Mouse (Mus musculus): ENCODE measurements around the gene Ermard. TPM values are rescaled to one million over a fixed set of nuclear protein-coding genes. Genes with fewer than 3 reads are reported as not detected.

Gene Ermard
- total RNA-seq, 2 experiments from 2014 or later: 38.5 to 60.9 TPM

- DNase-seq: no peak
These were observed 19.3 kb downstream of the Ermard start for GRCm38 (mm10) chr17:15060356-15060755.

GRCm38 (mm10) chr17:15065391-15066024 lies 24.5 kb downstream of the Ermard start:
- DNase-seq: peak; percentile 74

- no peak for DNase-seq
These were observed 25.1 kb downstream of the Ermard start for GRCm38 (mm10) chr17:15066066-15066465.

GRCm38 (mm10) chr17:15066911-15067310 lies 25.9 kb downstream of the Ermard start:
- no peak for DNase-seq

GRCm38 (mm10) chr17:15068040-15068792 lies 27.2 kb downstream of the Ermard start:
- DNase-seq: peak; percentile 20

- DNase-seq: peak; percentile 18
These were observed 28.1 kb downstream of the Ermard start for GRCm38 (mm10) chr17:15069124-15069523.

- DNase-seq: no peak
These were observed 31.2 kb downstream of the Ermard start for GRCm38 (mm10) chr17:15072211-15072610.

GRCm38 (mm10) chr17:15075033-15075432 lies 34.0 kb downstream of the Ermard start:
- DNase-seq: no peak

- DNase-seq: peak; percentile 29
These were observed 36.5 kb downstream of the Ermard start for GRCm38 (mm10) chr17:15077536-15077935.

- DNase-seq: no peak
These were observed 43.3 kb downstream of the Ermard start for GRCm38 (mm10) chr17:15084226-15084848.

- DNase-seq: no peak
These were observed 44.0 kb downstream of the Ermard start for GRCm38 (mm10) chr17:15085006-15085405.

- DNase-seq: no peak
These were observed 47.2 kb downstream of the Ermard start for GRCm38 (mm10) chr17:15088166-15088565.

GRCm38 (mm10) chr17:15088591-15089001 lies 47.6 kb downstream of the Ermard start:
- no peak for DNase-seq

- no peak for DNase-seq
These were observed 50.7 kb downstream of the Ermard start for GRCm38 (mm10) chr17:15091739-15092138.

GRCm38 (mm10) chr17:15093523-15093922 lies 52.5 kb downstream of the Ermard start:
- no peak for DNase-seq

GRCm38 (mm10) chr17:15096853-15097252 lies 55.8 kb downstream of the Ermard start:
- DNase-seq: no peak

- no peak for DNase-seq
These were observed 57.7 kb downstream of the Ermard start for GRCm38 (mm10) chr17:15098677-15099076.

GRCm38 (mm10) chr17:15101355-15101754 lies 60.3 kb downstream of the Ermard start:
- DNase-seq: no peak

- no peak for DNase-seq
These were observed 66.2 kb downstream of the Ermard start for GRCm38 (mm10) chr17:15107143-15107649.

GRCm38 (mm10) chr17:15108473-15109441 lies 67.7 kb downstream of the Ermard start:
- DNase-seq: no peak

GRCm38 (mm10) chr17:15115550-15115949 lies 74.5 kb downstream of the Ermard start:
- no peak for DNase-seq

GRCm38 (mm10) chr17:15120096-15120495 lies 79.1 kb downstream of the Ermard start:
- DNase-seq: no peak
